Comparison of ENCODE assay signal across 34 mouse cellular contexts in genomic region chr2:26391617-26392016, GRCm38 (mm10).
"Had no signal": no experiment of that assay in that cellular context is flagged by ENCODE, and none has a peak within 500 bp of the region (broad histone marks: within the 10 kb centered on the region; RNA-seq: fewer than 3 reads in every experiment).

No protein-coding gene starts in this region.

- H3K4me3 ChIP-seq: heart, embryonic 10.5 days; heart, embryonic 12.5 days; heart, embryonic 13.5 days; heart, embryonic 15.5 days; hindbrain, embryonic 12.5 days; hindbrain, embryonic 13.5 days; intestine, embryonic 15.5 days; kidney, embryonic 15.5 days; layer of hippocampus, adult 2 months; left cerebral cortex, adult 2 months had no signal

- DNase-seq: heart, postnatal 14 days; heart, postnatal 36 days; heart, postnatal 4 days; kidney, adult 11 months; kidney, adult 18-20 months; kidney, adult 2 months; kidney, adult 8-10 months; kidney, adult 9 months; kidney, postnatal 10 days; kidney, postnatal 14 days; kidney, postnatal 25 days; kidney, postnatal 36 days; kidney, postnatal 4 days; layer of hippocampus, adult 9-11 months; layer of hippocampus, postnatal 36 days had no signal

- H3K9me3 ChIP-seq: heart, embryonic 10.5 days; heart, embryonic 12.5 days; heart, embryonic 13.5 days; heart, embryonic 15.5 days; hindbrain, embryonic 10.5 days; hindbrain, embryonic 12.5 days; hindbrain, embryonic 13.5 days; hindbrain, embryonic 15.5 days; intestine, embryonic 15.5 days; kidney, embryonic 15.5 days had no signal

- ATAC-seq: hindbrain, embryonic 16.5 days; hindbrain, postnatal 0 days; inflammation-experienced regulatory T-cells, adult 6 months; intestine, embryonic 15.5 days; intestine, embryonic 16.5 days; intestine, postnatal 0 days had no signal

- H3K9ac ChIP-seq: heart, embryonic 12.5 days; heart, embryonic 13.5 days; heart, embryonic 15.5 days; hindbrain, embryonic 12.5 days; hindbrain, embryonic 13.5 days; hindbrain, embryonic 15.5 days; intestine, embryonic 15.5 days; kidney, embryonic 15.5 days had no signal

- H3K4me2 ChIP-seq: heart, embryonic 11.5 days; heart, embryonic 12.5 days; heart, embryonic 13.5 days; heart, embryonic 15.5 days; hindbrain, embryonic 12.5 days; hindbrain, embryonic 13.5 days; hindbrain, embryonic 15.5 days; intestine, embryonic 15.5 days; kidney, embryonic 15.5 days had no signal

- H3K27ac ChIP-seq: heart, embryonic 10.5 days; heart, embryonic 13.5 days; heart, embryonic 15.5 days; hindbrain, embryonic 10.5 days; hindbrain, embryonic 12.5 days; hindbrain, embryonic 13.5 days; hindbrain, embryonic 15.5 days; hindbrain, postnatal 0 days; intestine, embryonic 15.5 days; kidney, embryonic 15.5 days; kidney, postnatal 0 days; layer of hippocampus, adult 2 months; left cerebral cortex, adult 2 months had no signal

- H3K27me3 ChIP-seq: heart, embryonic 12.5 days; heart, embryonic 13.5 days; heart, embryonic 15.5 days; hindbrain, embryonic 12.5 days; hindbrain, embryonic 13.5 days; hindbrain, embryonic 15.5 days; intestine, embryonic 15.5 days; kidney, embryonic 15.5 days had no signal
